Mouse (Mus musculus): ENCODE measurements around the gene Zfp454. TPM values are rescaled to one million over a fixed set of nuclear protein-coding genes. Genes with fewer than 3 reads are reported as not detected.

Zfp454 gene
- polyA plus RNA-seq (2017; shearing (Covaris generic)) = not detected

GRCm38 (mm10) chr11:50887390-50888128, at the start of gene Zfp454:
Zfp454 (minus strand) TSS chr11:50887651.

DNA sequence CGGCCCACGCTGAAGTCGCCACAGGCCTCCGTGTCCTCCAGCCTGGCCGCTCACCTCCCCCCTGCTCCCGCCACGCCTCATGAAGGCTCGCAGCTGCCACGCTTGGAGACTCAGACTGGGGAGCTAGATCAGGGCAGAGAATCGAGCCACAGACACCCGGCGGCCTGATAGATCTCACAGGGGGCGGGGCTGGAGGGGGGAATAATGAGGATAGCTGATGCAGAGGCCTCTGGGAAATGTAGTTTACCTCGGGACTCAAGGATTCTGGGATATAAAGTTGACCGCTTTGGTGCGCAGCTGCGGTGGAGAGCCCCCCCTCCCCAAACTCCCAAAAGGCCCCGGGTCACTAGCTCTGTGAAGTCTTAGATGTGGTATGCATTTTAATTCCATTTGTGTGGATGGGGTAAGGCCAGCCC, 44.0 kb upstream of the Zfp454 start, which contains the start of gene Zfp354b:
Gene Zfp354b (minus strand): TSS at position 183 of the 416 bp plus-strand sequence.

GRCm38 (mm10) chr11:50915671-50916320, 28.3 kb upstream of the Zfp454 start, which contains the start of gene Zfp2:
Zfp2 (minus strand) TSS chr11:50916165.

DNA sequence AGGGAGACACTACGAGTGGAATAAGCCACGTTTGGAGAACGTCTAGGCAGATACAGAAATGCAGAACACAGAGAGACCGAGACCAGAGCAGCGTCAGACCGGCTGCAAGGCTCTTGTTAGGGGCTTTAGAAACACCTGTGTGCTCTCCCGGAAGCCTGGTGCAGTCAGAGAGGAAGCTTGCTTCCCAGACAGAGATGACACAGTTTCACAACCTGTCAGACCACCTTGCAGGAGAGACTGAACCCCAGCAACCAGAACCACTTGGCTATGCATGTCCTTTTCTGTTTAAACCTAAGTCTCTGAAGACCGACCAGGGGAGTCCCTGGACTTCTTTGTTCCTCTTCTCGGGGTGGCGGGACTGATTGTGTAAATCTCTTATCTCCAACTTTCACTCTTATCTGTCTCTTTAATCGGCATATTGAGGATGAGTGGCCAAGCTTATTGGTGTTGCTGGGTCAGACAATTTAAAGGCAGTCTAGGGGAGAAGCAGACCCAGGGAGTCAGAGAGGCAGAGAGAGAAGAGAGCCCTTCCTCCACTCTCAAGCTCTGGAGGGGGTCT, 37.2 kb downstream of the Zfp454 start, which contains the start of gene Grm6:
Gene Grm6 (plus strand): TSS at position 509 of the 559 bp plus-strand sequence.

DNA sequence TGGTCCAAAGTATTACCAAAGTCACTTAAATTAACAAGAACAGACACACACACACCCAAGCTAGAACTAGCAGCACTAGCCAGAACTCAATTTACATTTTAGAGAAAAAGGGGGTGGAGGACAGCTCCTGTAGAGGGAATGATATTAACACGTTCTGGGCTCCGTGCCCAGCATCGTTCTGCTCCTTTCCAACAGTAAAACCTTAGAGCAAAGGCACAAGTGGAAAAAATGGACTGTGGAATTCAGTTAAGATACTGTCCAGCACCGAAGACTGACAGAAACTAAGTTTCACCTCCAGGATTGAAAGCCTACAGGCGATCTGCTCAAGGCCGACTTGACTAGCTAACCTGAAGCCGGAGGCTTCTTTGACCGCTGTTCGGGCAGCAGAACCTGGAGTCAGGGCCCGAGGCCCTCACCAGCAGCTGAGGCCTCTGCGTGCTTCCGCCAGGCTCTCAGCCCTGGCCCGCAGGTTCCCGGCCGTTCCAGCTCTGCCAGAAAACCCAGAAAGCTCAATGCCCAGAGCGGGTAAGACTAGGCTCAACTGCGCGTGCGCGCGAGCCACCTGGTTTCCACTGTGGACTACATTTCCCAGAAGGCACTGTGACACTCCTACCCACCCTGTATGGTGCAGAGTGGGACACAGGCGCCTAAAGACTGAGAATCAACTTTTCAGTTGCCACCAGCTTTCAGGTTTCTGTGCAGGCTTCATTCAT, 46.3 kb downstream of the Zfp454 start, which contains the start of gene Zfp879:
Gene Zfp879 (minus strand): TSS at position 530 of the 713 bp plus-strand sequence.

DNA sequence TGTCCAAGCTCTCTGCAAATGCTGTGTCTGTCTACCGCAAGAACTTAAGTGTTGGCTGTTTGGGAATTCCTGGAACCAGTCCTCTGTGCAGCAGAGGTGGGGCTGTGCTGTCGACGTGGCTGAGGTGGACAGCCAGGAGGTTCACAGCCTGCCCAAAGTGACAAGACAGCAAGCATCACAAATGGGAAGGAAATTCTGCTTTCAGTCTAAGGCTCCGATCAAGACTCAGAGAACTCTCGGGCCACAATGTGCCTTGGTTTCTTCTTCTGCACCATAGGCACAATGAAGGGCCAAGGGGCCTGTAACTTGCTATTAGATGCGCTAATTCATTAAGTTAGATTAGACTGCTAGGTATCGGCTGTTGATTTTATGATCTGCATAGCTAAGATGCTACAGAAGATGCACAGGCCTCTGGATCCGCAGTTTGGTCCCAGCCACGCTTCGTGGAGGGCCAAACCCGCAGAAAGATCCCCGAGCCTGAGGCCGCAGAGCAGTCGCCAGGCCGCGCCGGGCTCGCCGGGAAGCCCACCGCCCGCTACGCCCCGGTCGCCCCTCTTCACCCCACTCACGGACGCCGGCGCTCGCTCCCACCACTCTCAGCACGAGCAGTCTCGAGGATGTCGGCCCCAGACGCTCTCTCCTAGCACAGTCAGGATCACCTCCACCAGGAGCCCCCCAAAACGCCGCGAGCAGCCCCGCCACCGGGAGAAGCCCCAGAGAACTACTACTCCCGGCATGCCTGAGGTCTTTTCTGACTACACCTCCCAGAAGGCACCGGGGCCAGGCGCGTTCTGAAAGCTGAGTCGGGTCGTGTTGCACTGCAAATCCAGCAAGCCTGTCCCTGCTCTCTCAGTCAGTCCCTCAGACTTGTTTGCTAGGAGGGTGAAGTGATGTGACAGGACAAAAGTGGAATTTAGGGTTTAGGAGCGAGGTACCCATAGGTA, 60.2 kb downstream of the Zfp454 start, which contains the start of gene Zfp354c:
Gene Zfp354c (minus strand): TSS at position 715 of the 944 bp plus-strand sequence.

Other genes with a start within 250 kb of the Zfp454 start
- 1 to 10 TPM; 3.0 to 5.9 TPM for gene Zfp354c, start 59.9 kb downstream of the Zfp454 start, polyA plus RNA-seq (2017; shearing (Covaris generic))
- 1 to 10 TPM in 1 of 2 experiments, under 1 TPM in 1; 0.14 to 1.2 TPM for gene Zfp879, start 46.1 kb downstream of the Zfp454 start, polyA plus RNA-seq (2017; shearing (Covaris generic))
- gene Grm6, start 37.0 kb downstream of the Zfp454 start, polyA plus RNA-seq (2017; shearing (Covaris generic)) = under 1 TPM; 0.72 to 0.94 TPM
- gene Zfp2, start 28.5 kb upstream of the Zfp454 start, polyA plus RNA-seq (2017; shearing (Covaris generic)) = 1 to 10 TPM in 1 of 2 experiments, under 1 TPM in 1; 0.31 to 2.4 TPM
- gene Zfp354b, start 44.0 kb upstream of the Zfp454 start, polyA plus RNA-seq (2017; shearing (Covaris generic)) = not detected
- 1 to 10 TPM in 1 of 2 experiments, not detected in 1; 1.1 TPM for gene 4933414I15Rik, start 56.1 kb upstream of the Zfp454 start, polyA plus RNA-seq (2017; shearing (Covaris generic))
- not detected for gene Prop1, start 66.1 kb upstream of the Zfp454 start, polyA plus RNA-seq (2017; shearing (Covaris generic))
- not detected for gene Olfr1378, start 78.9 kb upstream of the Zfp454 start, polyA plus RNA-seq (2017; shearing (Covaris generic))
- not detected for gene Olfr1377, start 94.3 kb upstream of the Zfp454 start, polyA plus RNA-seq (2017; shearing (Covaris generic))
- under 1 TPM in 1 of 2 experiments, not detected in 1; 0.45 TPM for gene Olfr51, start 115.9 kb upstream of the Zfp454 start, polyA plus RNA-seq (2017; shearing (Covaris generic))
- 1 to 10 TPM in 1 of 2 experiments, under 1 TPM in 1; 0.07 to 1.1 TPM for gene Olfr54, start 126.6 kb upstream of the Zfp454 start, polyA plus RNA-seq (2017; shearing (Covaris generic))
- not detected for gene Olfr1375, start 160.5 kb upstream of the Zfp454 start, polyA plus RNA-seq (2017; shearing (Covaris generic))
- under 1 TPM in 1 of 2 experiments, not detected in 1; 0.26 TPM for gene Zfp354a, start 171.6 kb upstream of the Zfp454 start, polyA plus RNA-seq (2017; shearing (Covaris generic))

All from inflammation-experienced regulatory T-cells (primary cell).